Mouse (Mus musculus): ENCODE results near the gene Nhsl1. TPM values are rescaled to one million over a fixed set of nuclear protein-coding genes. Genes with fewer than 3 reads are reported as not detected.

Gene Nhsl1
- 0.09 and 0.13 TPM in 2 replicates for polyA plus RNA-seq (2012; ENCODE audit: low replicate concordance)

GRCm38 (mm10) chr10:18318916-18319481, at the start of gene Nhsl1:
Gene Nhsl1, plus strand, starts transcription at chr10:18318985.

GRCm38 (mm10) chr10:18545813-18546235, 227.0 kb downstream of the Nhsl1 start, which contains the start of gene Hebp2:
Gene Hebp2, minus strand, starts transcription at chr10:18546076.

Other genes with a start within 250 kb of the Nhsl1 start
- not detected in 2 replicates for gene Ect2l, start 108.1 kb upstream of the Nhsl1 start, polyA plus RNA-seq (2012; ENCODE audit: low replicate concordance)
- gene Ccdc28a, start 84.0 kb upstream of the Nhsl1 start, polyA plus RNA-seq (2012; ENCODE audit: low replicate concordance): 0.72 and 1.3 TPM in 2 replicates
- gene Hebp2, start 227.1 kb downstream of the Nhsl1 start, polyA plus RNA-seq (2012; ENCODE audit: low replicate concordance): 0.32 TPM in 1 of 2 replicates, not detected in the other